ENCODE assay signal across 10 mouse cellular contexts in genomic region chr10:69907795-69908764, GRCm38 (mm10).
DNase-seq lines count a peak whose midpoint lies in the region; ATAC-seq and TF ChIP-seq lines count a peak whose summit lies in the region.
"Had no signal": no experiment of that assay in that cellular context is flagged by ENCODE, and none has a peak within 500 bp of the region (broad histone marks: within the 10 kb centered on the region; RNA-seq: fewer than 3 reads in every experiment).

No protein-coding gene starts in this region.

- in situ Hi-C loops in ES-E14 (cut with MboI; ENCODE audit: low sequenced_read_pairs in 2 of 2, unreplicated experiment in 2 of 2) = no loop called here

- no peak overlapping the region for H3K9ac ChIP-seq in kidney, embryonic 14.5 days (ENCODE audit: low read depth, low read length)
- H3K9ac ChIP-seq in kidney, embryonic 16.5 days (replicated peaks; ENCODE audit: low read length) = no peak overlapping the region
- no peak overlapping the region for H3K9ac ChIP-seq in ES-E14 (ENCODE audit: insufficient read depth, low read depth, low read length, poor library complexity, severe bottlenecking)
- H3K9ac ChIP-seq in liver, postnatal 0 days (replicated peaks) = no peak overlapping the region
- H3K9ac ChIP-seq: midbrain, embryonic 12.5 days had no signal

- H3K4me1 ChIP-seq in kidney, embryonic 14.5 days (ENCODE audit: control insufficient read depth, insufficient read depth, low read length) = no peaks in the 10 kb centered on the region
- H3K4me1 ChIP-seq in kidney, embryonic 16.5 days (ENCODE audit: insufficient read depth, low read length) = peaks cover 3% of the 10 kb centered on the region; the same call in 1 of the 2 replicates
- peaks cover 1 to 12% of the 10 kb centered on the region in 2 experiments; a peak in 2 of 4 replicates for H3K4me1 ChIP-seq in ES-E14 (ENCODE audit: control insufficient read depth in 2 of 2, insufficient read depth in 2 of 2, low read length in 2 of 2, poor library complexity in 1 of 2)
- H3K4me1 ChIP-seq in liver, postnatal 0 days (ENCODE audit: insufficient read depth) = peaks cover 32% of the 10 kb centered on the region
- peaks cover 14% of the 10 kb centered on the region for H3K4me1 ChIP-seq in midbrain, embryonic 10.5 days
- H3K4me1 ChIP-seq: midbrain, embryonic 12.5 days had no signal

- H3K4me3 ChIP-seq in kidney, embryonic 14.5 days (ENCODE audit: low read length) = no peak overlapping the region
- no peak overlapping the region for H3K4me3 ChIP-seq in kidney, embryonic 16.5 days (ENCODE audit: low read length)
- 0 out of 4 replicates have a peak overlapping the region, but pooled peaks of 1 of the 2 experiments have one; percentile 16 for H3K4me3 ChIP-seq in ES-E14 (ENCODE audit: insufficient read depth in 1 of 2, low read depth in 1 of 2, low read length in 2 of 2, poor library complexity in 1 of 2, severe bottlenecking in 1 of 2)
- H3K4me3 ChIP-seq in liver, postnatal 0 days (ENCODE audit: low read depth, low read length) = no peak overlapping the region
- H3K4me3 ChIP-seq in midbrain, embryonic 10.5 days = no peak overlapping the region
- H3K4me3 ChIP-seq: midbrain, embryonic 12.5 days had no signal

- TF ChIP-seq EP300 in liver, postnatal 0 days (IDR thresholded peaks at IDR 0.05; ENCODE audit: low read depth) = no peak

- H3K27ac ChIP-seq in kidney, embryonic 14.5 days (ENCODE audit: low read depth, low read length) = no peak overlapping the region
- no peak overlapping the region for H3K27ac ChIP-seq in kidney, embryonic 16.5 days (ENCODE audit: low read length)
- no peak overlapping the region for H3K27ac ChIP-seq in ES-E14 (ENCODE audit: insufficient read depth, low read depth, low read length, poor library complexity, severe bottlenecking)
- H3K27ac ChIP-seq in liver, postnatal 0 days (ENCODE audit: low read depth) = no peak overlapping the region
- H3K27ac ChIP-seq in midbrain, embryonic 10.5 days (replicated peaks) = no peak overlapping the region
- H3K27ac ChIP-seq: midbrain, embryonic 12.5 days had no signal

- 64% methylated on average over 12 of the region's 12 CpGs for WGBS in kidney, embryonic 14.5 days
- 64% methylated on average over 12 of the region's 12 CpGs for WGBS in kidney, embryonic 16.5 days
- WGBS in liver, postnatal 0 days (ENCODE audit: insufficient replicate concordance) = 54% methylated on average over 12 of the region's 12 CpGs
- 48% methylated on average over 12 of the region's 12 CpGs for WGBS in midbrain, embryonic 10.5 days

- H3K4me2 ChIP-seq in kidney, embryonic 14.5 days (replicated peaks; ENCODE audit: low read depth, low read length) = no peak overlapping the region
- H3K4me2 ChIP-seq in kidney, embryonic 16.5 days (replicated peaks; ENCODE audit: low read depth, low read length) = no peak overlapping the region
- peak overlapping the region; percentile 39 for H3K4me2 ChIP-seq in liver, postnatal 0 days (ENCODE audit: low read depth, low read length)
- H3K4me2 ChIP-seq: midbrain, embryonic 12.5 days had no signal

- TF ChIP-seq CTCF in liver, postnatal 0 days (IDR thresholded peaks at IDR 0.05; ENCODE audit: low read depth) = no peak

- H3K27me3 ChIP-seq in kidney, embryonic 14.5 days (ENCODE audit: control insufficient read depth, insufficient read depth, low read length) = no peaks in the 10 kb centered on the region
- no peaks in the 10 kb centered on the region for H3K27me3 ChIP-seq in kidney, embryonic 16.5 days (ENCODE audit: insufficient read depth, low read length)
- H3K27me3 ChIP-seq in liver, postnatal 0 days (ENCODE audit: insufficient read depth, low read length) = no peaks in the 10 kb centered on the region
- no peaks in the 10 kb centered on the region for H3K27me3 ChIP-seq in midbrain, embryonic 10.5 days (ENCODE audit: low read depth, poor library complexity, severe bottlenecking)
- H3K27me3 ChIP-seq: midbrain, embryonic 12.5 days had no signal

- no peaks in the 10 kb centered on the region for H3K9me3 ChIP-seq in kidney, embryonic 14.5 days (ENCODE audit: control insufficient read depth, low read length)
- H3K9me3 ChIP-seq in kidney, embryonic 16.5 days (ENCODE audit: low read length) = no peaks in the 10 kb centered on the region
- H3K9me3 ChIP-seq in ES-E14 (ENCODE audit: control insufficient read depth, insufficient read depth, low read depth, low read length) = no peaks in the 10 kb centered on the region
- no peaks in the 10 kb centered on the region for H3K9me3 ChIP-seq in liver, postnatal 0 days (ENCODE audit: low read length)
- no peaks in the 10 kb centered on the region for H3K9me3 ChIP-seq in midbrain, embryonic 10.5 days (replicated peaks)
- H3K9me3 ChIP-seq: midbrain, embryonic 12.5 days had no signal

- H3K36me3 ChIP-seq in kidney, embryonic 14.5 days (ENCODE audit: control insufficient read depth, insufficient read depth, low read length) = no peaks in the 10 kb centered on the region
- H3K36me3 ChIP-seq in kidney, embryonic 16.5 days (ENCODE audit: insufficient read depth, low read length) = no peaks in the 10 kb centered on the region
- H3K36me3 ChIP-seq in ES-E14 (ENCODE audit: control insufficient read depth, insufficient read depth, low read length, poor library complexity, severe bottlenecking) = no peaks in the 10 kb centered on the region
- no peaks in the 10 kb centered on the region for H3K36me3 ChIP-seq in liver, postnatal 0 days (replicated peaks; ENCODE audit: insufficient read depth, low read length)
- no peaks in the 10 kb centered on the region for H3K36me3 ChIP-seq in midbrain, embryonic 10.5 days
- H3K36me3 ChIP-seq: midbrain, embryonic 12.5 days had no signal

- DNase-seq in ES-E14 (ENCODE audit: low read depth, low spot score) = peak; percentile 75
- DNase-seq in liver, postnatal 0 days = peak; percentile 80
- no peak for DNase-seq in cerebellum, adult 11 months
- no peak for DNase-seq in urinary bladder, postnatal 4 days (ENCODE audit: low spot score in 2 of 2)
- DNase-seq in midbrain, embryonic 10.5 days (ENCODE audit: low spot score) = no peak
- DNase-seq: cerebellum, adult 9-11 months had no signal

- ATAC-seq in kidney, embryonic 14.5 days (ENCODE audit: low FRiP score, low TSS enrichment) = peak; percentile 68; the same call in 1 of the 2 replicates
- ATAC-seq in kidney, embryonic 16.5 days (ENCODE audit: low FRiP score, low TSS enrichment) = no peak
- ATAC-seq in common myeloid progenitor, adult 5-6 weeks (replicated peaks; ENCODE audit: low read depth, poor library complexity, severe bottlenecking) = peak; percentile 75
- peak; percentile 89 for ATAC-seq in liver, postnatal 0 days

TF ChIP-seq in ES-E14, 5 proteins besides CTCF, POLR2A, EP300 and RAD21:
- TF ChIP-seq ZNF384 (IDR thresholded peaks at IDR 0.05; ENCODE audit: low read depth, low read length) = no peak
- TF ChIP-seq MAFK (IDR thresholded peaks at IDR 0.05; ENCODE audit: insufficient read depth, low read depth, low read length) = no peak
- no peak for TF ChIP-seq HCFC1 (IDR thresholded peaks at IDR 0.05; ENCODE audit: borderline replicate concordance, insufficient read depth, low read length)
- no peak for TF ChIP-seq ZC3H11A (IDR thresholded peaks at IDR 0.05; ENCODE audit: borderline replicate concordance, low read depth, low read length)
- no peak for TF ChIP-seq CHD2 (IDR thresholded peaks at IDR 0.05; ENCODE audit: low read depth, low read length)
TF ChIP-seq in ES-E14: peak in this region for 0.

Comparison
In these comparisons a context has a peak if more than half of its experiments do, and no peak if none do; other contexts are left out.
1. DNase-seq: peak in ES-E14 (single experiment) and liver, postnatal 0 days (single experiment); none in cerebellum, adult 11 months (single experiment), urinary bladder, postnatal 4 days (0 of 2) and midbrain, embryonic 10.5 days (single experiment).